Mouse (Mus musculus): ENCODE data around the gene Racgap1.

Gene Racgap1

DNA sequence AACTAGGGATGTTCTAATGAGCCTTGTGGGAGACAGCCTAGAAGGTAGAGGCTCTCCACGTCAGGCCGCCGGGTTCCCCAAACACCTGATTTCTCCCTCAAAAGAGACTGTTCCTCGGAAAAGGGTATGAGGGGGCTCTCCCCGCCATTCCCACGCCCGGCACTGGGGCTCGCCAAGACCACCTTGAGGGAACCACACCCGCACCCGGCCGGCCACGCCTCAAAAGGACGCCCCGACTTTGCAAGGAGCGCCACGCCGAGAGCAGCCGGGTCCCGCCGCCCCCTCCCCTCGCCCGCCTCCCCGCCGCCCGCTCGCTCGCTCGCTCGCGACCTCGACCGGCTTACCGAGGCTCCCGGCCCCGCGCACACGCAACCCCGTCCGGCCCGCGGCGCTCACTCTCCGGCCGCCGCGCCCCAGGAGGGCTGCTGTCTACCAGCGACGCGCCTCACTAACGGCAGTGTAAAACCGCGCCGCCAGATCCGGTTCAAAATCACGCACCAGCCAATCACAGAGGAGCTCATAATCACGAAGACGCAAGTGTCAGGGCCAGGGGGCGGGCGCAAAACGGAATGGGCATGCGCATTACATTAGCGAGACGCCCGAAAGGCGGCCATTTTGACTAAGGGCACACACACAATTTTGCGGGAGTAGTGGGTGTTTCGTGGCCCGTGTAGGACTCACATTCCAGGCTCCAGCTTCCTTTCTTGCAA, at the start of gene Racgap1:
TSS of gene Racgap1 (minus strand) at position 494 of the 710 bp plus-strand sequence.
- in situ Hi-C loops (cut with MboI, MseI) = no loop called here

DNA sequence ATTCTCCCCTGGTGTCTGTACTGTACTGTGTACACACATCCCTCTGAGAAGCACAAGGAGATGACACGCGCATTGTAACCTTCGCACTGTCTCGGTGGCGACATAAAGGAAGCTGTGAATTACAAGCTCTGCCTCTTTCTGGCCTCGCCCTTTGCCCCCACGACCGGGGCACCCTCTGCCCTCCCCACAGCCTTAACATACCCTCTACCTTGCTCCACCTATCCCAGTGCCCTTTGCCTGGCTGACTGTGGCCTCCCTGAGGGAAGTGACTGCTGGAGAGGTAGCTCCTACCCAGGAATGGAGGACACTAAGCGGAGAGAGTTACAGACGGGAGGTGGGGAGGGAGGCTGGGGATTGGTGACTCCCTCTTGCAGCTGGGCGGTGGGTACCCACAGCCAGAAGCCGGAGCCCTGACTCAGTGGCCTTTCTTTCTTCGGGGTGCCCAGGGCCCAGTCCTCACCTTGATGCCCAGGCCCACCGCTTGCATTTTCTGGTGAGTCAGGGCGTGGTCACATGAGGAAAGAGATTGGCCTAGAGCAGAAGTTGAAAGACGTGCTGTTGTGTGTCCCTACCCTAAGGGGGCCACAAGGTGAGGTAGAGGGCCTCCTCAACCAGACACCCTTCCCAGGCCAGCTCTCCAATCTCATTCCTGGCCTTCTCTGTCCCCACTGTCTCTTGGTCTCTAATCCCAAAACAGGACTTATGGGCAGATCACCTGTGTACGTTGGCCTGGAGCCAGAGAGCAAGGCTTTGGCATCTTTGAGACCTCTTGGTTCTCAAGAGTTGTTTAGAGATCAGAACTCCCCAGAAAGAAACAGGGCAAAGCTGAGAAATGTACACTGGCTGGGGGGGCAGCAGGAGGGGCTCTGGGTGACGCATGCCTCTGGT, 49.0 kb upstream of the Racgap1 start:
- in situ Hi-C loops (cut with MboI, MseI) = no loop called here

- in situ Hi-C loops (cut with MboI, MseI) = no loop called here
Observed at GRCm38 (mm10) chr15:99699715-99700114, 48.3 kb upstream of the Racgap1 start.

DNA sequence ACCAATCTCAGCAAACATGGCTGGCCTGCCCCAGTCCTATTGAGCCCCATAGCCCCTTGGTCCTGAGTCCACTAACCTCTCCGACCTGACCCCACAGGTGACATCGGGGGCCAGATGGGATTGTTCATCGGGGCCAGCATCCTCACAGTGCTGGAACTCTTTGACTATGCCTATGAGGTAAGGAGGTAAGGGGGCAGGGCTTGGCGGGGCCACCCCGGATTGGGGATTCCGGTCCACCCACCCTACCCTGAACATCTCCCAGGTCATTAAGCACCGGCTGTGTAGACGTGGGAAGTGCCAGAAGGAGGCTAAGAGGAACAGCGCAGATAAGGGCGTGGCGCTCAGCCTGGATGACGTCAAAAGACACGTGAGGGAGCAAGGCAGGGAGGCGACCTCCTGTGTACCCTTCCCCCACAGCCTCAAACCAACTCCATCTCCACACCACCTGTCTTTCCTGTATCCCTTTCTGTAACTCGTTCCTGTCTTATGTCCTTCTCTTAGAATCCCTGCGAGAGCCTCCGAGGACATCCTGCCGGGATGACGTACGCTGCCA, 47.2 kb upstream of the Racgap1 start:
- in situ Hi-C loops (cut with MboI, MseI) = no loop called here

DNA sequence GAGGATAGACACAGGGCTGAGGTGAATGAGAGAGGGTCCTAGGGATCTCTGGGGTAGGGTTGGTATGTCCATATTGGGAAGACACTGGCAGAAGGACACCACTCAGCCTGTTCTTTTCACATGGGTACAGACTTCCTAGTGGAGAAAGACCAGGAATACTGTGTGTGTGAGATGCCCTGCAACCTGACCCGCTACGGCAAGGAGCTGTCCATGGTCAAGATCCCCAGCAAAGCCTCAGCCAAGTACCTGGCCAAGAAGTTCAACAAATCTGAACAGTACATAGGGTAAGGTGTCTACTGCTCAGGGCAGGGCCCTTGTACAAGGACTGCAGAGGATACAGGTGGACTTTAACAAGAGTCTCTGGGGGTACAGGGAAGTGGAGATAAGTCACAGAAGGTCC, 45.9 kb upstream of the Racgap1 start:
- in situ Hi-C loops (cut with MboI, MseI) = no loop called here

GRCm38 (mm10) chr15:99691976-99692375, 40.5 kb upstream of the Racgap1 start:
- in situ Hi-C loops (cut with MboI, MseI) = no loop called here

GRCm38 (mm10) chr15:99690924-99691323, 39.5 kb upstream of the Racgap1 start:
- in situ Hi-C loops (cut with MboI, MseI) = no loop called here

DNA sequence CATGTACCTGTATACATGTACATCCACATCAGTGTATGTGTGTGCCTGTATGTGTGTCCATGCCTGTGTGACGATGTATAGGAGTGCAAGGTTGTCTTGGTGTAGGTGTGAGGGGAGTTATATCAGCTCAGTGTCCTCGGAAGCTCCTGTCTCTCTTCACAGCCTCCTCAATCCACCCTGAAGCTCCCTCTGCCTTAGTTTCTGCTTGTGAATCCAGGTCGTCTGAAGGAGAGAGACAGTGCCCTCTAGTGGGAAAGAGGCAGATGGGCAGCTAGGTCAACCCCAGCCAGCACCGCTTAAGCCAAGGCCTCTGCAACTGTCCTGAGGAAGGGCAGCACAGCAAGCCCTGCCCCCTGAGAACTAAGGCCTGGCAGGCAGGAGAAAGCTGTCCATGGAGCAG, 37.3 kb upstream of the Racgap1 start:
- in situ Hi-C loops (cut with MboI, MseI) = no loop called here

DNA sequence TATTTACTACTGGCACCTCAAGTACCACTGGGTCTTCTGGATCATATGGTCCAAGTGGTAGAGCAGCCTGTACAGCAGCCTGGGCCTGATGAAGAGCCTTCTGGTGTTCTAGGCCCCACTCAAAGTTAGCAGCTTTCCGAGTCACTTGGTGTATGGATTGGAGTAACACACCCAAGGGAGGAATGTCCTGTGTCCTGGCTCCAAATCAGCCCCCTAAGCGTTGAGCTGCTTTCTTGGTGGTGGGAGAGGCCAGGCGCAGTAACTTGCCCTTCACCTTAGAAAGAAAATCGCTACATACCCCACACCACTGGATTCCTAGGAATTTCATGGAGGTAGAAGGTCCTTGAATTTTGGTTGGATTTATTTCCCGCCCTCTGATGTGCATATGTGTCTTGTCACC, 32.7 kb upstream of the Racgap1 start:
- in situ Hi-C loops (cut with MboI, MseI) = no loop called here

GRCm38 (mm10) chr15:99682880-99683279, 31.4 kb upstream of the Racgap1 start:
- in situ Hi-C loops (cut with MboI, MseI) = no loop called here

DNA sequence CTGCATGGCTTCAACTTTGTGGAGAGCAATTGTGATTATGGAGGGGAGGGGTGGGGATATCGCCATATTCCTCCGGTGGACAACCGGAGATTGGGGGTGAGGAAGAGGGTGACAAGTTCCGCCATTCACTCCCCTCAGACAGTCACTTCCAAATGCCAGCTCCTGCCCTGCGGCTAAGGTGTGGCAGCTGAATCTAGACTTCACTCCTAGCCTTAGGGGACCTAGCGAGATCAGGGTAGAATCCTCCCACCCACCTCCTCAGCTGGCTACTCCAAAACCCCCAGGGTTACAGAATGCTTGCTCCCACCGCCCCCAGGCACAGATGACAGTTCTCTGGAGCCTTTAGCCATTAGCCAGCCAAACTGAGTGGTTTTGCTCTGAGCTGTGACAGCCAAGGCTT, 27.6 kb upstream of the Racgap1 start:
- in situ Hi-C loops (cut with MboI, MseI) = no loop called here

GRCm38 (mm10) chr15:99678063-99678800, 26.8 kb upstream of the Racgap1 start:
- in situ Hi-C loops (cut with MboI, MseI) = no loop called here

DNA sequence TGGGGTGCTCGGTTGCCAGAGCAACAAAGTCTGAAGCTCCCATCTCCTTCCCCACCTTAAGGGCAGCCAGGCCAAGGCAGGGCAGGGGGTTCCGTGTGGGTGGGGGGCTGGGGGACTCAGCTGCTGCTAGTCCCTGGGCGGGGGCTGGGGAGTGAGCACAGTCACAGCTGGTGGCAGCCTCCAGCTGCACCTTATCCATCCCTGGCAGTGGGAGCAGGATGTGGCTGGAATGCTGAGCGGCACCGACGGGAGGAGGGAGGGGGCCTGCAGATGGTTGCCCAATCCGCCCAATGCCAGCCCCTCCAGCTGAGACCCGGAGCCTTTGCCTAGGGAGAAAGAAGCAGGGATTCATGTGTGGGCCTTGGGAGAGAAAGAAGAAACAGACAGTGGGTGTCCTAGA, 25.6 kb upstream of the Racgap1 start:
- in situ Hi-C loops (cut with MboI, MseI) = no loop called here

DNA sequence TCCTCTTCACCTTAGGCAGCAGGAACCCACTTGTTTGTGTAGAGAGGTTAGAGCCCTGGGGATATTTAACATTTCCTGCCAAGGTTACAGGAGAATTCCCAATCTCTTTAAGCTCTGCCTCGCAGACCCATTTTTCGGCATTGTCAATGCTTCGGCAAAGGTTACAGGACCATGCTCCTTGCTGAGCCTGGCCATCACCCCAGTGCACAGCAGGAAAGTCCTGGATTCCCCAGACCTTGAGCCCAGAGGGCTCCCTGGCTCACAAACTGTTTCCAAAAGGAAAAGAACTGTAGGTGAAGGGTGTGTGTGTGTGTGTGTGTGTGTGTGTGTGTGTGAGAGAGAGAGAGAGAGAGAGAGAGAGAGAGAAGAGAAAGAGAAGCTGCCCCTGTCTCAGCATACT, 23.4 kb upstream of the Racgap1 start:
- in situ Hi-C loops (cut with MboI, MseI) = loop anchor here (5.0 kb wide), 2 partner anchors 78 to 178 kb away; no protein-coding TSS in a partner anchor

DNA sequence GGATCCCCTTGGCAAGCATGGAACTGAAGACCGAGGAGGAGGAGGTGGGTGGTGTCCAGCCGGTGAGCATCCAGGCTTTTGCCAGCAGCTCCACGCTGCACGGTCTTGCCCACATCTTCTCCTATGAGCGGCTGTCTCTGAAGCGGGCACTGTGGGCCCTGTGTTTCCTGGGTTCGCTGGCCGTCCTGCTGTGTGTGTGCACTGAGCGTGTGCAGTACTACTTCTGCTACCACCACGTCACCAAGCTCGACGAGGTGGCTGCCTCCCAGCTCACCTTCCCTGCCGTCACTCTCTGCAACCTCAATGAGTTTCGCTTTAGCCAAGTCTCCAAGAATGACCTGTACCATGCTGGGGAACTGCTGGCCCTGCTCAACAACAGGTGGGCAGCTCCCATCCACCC, 20.3 kb upstream of the Racgap1 start:
- in situ Hi-C loops (cut with MboI, MseI) = loop anchor here (5.0 kb wide), 2 partner anchors 74 to 174 kb away; no protein-coding TSS in a partner anchor

- in situ Hi-C loops (cut with MboI, MseI) = loop anchor here (5.0 kb wide), 2 partner anchors 74 to 174 kb away; no protein-coding TSS in a partner anchor
Observed at GRCm38 (mm10) chr15:99670964-99671670, 19.7 kb upstream of the Racgap1 start.

DNA sequence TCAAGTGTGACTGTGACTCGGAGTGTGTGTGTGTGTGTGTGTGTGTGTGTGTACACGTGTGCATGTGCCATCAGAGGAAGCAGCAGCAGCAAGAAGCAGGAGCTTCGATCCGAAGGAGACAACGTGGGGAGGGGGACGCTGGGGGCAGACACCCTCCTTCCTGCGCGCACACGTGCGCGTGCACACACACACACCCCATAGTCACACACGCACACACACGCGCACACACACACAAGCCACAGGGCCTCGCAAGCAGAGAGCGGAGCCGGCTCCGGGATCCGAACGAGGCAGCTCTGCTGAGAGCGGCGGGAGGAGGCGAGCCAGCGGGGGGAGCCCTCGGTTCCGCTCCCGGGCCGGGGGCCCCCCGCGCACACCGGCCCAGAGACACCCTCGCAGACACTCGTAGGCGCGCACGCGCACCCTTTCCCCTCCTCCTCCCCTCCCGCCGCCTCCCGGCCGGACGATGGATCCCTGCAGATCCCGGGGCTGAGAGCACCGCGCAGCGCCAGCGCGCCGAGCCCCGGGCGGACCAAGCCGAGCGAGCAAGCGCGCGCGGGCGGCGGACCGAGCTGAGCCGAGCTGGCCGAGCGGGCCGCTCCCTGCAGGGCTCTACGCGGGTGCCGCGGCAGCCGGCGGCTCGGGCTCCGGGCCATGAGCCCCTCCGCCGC, 18.8 kb upstream of the Racgap1 start, which contains the start of gene Asic1:
TSS of gene Asic1 (plus strand) at position 215 of the 668 bp plus-strand sequence.
- in situ Hi-C loops (cut with MboI, MseI) = loop anchor here (5.0 kb wide), 2 partner anchors 73 to 173 kb away; no protein-coding TSS in a partner anchor

GRCm38 (mm10) chr15:99669392-99669791, 17.9 kb upstream of the Racgap1 start:
- in situ Hi-C loops (cut with MboI, MseI) = no loop called here

- in situ Hi-C loops (cut with MboI, MseI) = no loop called here
Observed at GRCm38 (mm10) chr15:99668881-99669280, 17.4 kb upstream of the Racgap1 start.

GRCm38 (mm10) chr15:99667544-99667943, 16.1 kb upstream of the Racgap1 start:
- in situ Hi-C loops (cut with MboI, MseI) = no loop called here
